Mouse (Mus musculus): ENCODE results near the gene Smc4.

DNA sequence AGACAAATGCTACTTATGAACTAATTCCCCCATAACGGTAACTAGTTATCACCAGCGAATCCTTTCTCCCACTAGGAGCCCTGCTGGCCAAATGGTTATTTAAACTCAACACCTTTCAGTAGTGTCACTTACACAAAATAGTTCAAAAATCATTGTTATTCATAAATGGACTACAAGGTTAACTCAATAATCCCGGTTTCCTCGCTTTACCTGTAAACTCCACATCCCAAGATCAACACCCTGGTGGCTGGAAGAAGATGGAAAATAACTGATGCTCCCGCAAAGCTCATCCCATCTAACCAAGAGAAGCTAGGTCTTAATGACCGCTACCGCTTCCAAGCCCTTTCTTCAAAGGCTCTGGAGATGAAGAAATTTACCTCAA, 492 bp upstream of the Smc4 start:
- no peak for TF ChIP-seq CTCF (IDR thresholded peaks at IDR 0.05; ENCODE audit: insufficient read depth, low read length)
- TF ChIP-seq POLR2A (IDR thresholded peaks at IDR 0.05; ENCODE audit: borderline replicate concordance, extremely low read depth, low read depth, low read length) = no peak

All from lung, adult 2 months (tissue).